Mouse (Mus musculus) heart, adult 2 months (tissue): ENCODE data around the gene Fam19a3. TPM values are rescaled to one million over a fixed set of nuclear protein-coding genes. Genes with fewer than 3 reads are reported as not detected.

Experiments used
- DNase-seq, 2 experiments: peaks; one replicate each; pipeline ENCODE4 v3.0.0; 2021
- H3K27ac ChIP-seq: fragments of 200-600 bp; 2 replicates; pipeline ENCODE4 v1.8.1; 2022
- H3K27me3 ChIP-seq: fragments of 200-500 bp; 2 replicates; pipeline ENCODE4 v1.6.1; 2012; ENCODE audit warnings: mild to moderate bottlenecking, low read length, inconsistent platforms, mixed read lengths; ENCODE audit not compliant: control insufficient read depth, insufficient read depth
- H3K36me3 ChIP-seq: fragments of 200-500 bp; 2 replicates; pipeline ENCODE4 v1.6.1; 2012; ENCODE audit warnings: low read length, inconsistent platforms; ENCODE audit not compliant: control insufficient read depth, insufficient read depth
- H3K4me1 ChIP-seq: fragments of 200-500 bp; 2 replicates; pipeline ENCODE4 v1.6.1; 2011; ENCODE audit warnings: low read length; ENCODE audit not compliant: control insufficient read depth, insufficient read depth
- H3K4me3 ChIP-seq: fragments of 200-600 bp; 2 replicates; pipeline ENCODE4 v1.8.1; 2022
- H3K79me2 ChIP-seq: fragments of 200-500 bp; replicated peaks from 2 replicates; pipeline ENCODE4 v1.6.1; 2012; ENCODE audit warnings: mild to moderate bottlenecking, inconsistent platforms, low read length, moderate library complexity, mixed read lengths; ENCODE audit not compliant: control insufficient read depth, insufficient read depth
- H3K9ac ChIP-seq: fragments of 200-500 bp; 2 replicates; pipeline ENCODE4 v1.6.1; 2012; ENCODE audit warnings: low read depth, mild to moderate bottlenecking, control low read depth, inconsistent platforms, low read length, mixed read lengths
- CTCF ChIP-seq: fragments of 200-600 bp; IDR thresholded peaks from 2 replicates; pipeline ENCODE4 v1.8.1; 2022; ENCODE audit warnings: antibody characterized with exemption, mild to moderate bottlenecking, moderate library complexity
- EP300 ChIP-seq: fragments of 200-500 bp; IDR thresholded peaks from 2 replicates; pipeline ENCODE4 v1.6.1; 2011; ENCODE audit warnings: low read depth, low read length, control low read depth; ENCODE audit not compliant: insufficient read depth
- POLR2A ChIP-seq: fragments of 200-500 bp; IDR thresholded peaks from 2 replicates; pipeline ENCODE4 v1.6.1; 2011; ENCODE audit warnings: mild to moderate bottlenecking, low read depth, low read length, control low read depth; ENCODE audit not compliant: insufficient read depth
- WGBS: fragments of 180-500 bp; shearing (Covaris S2); methylation state at CpG from one replicate; pipeline ENCODE4 v1.1.7; 2018; 5-methylcytosine and 5-hydroxymethylcytosine counted together
- intact Hi-C: fragments of 180-260 bp; cut with DNase I; formaldehyde crosslinking; loops from one replicate; pipeline ENCODE4 v1.15.1; 2025
- polyA plus RNA-seq: library from polyadenylated mRNA; depleted of rRNA; stranded (reverse); fragments of >200 nt; gene quantifications from 2 replicates; pipeline ENCODE4 v1.2.3, GENCODE M21; 2012
- total RNA-seq, 2 experiments: library from RNA; stranded (reverse); gene quantifications; 2 replicates each; pipeline ENCODE4 v1.2.3; 2021

Gene Fam19a3
- total and polyA plus RNA-seq, 3 experiments = 1.2 to 2.4 (median 1.4) TPM

DNA sequence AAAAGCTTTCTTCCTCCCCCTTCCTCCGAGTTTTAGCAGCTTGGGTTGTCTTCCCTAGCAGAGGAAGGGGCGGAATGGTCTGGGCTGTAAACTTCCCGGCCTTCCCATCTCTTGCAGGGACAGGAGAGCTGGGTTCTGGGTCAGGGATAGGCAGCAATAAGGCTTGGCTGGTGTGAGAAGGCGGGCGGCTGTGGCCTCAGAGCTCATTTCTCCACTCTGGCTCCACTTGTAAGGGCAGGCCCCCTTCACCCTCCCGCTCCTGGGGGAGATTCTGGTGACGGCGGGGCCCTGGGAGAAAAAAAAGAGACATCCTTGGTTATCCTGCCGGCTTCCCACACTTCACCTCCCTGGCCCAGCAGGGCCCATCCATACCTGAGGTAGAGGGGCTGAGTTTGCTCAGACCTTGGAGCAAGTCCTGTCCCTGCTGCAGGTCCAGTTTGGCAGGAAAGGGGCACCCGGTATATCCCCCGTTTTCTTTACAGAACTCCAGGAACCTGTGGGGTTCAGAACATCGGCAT lies 13.4 kb upstream of the Fam19a3 start:
- 39% methylated on average over 12 of the region's 12 CpGs for WGBS
- DNase-seq = peak in 1 of 2 experiments; percentile 50
- Histone ChIP-seq H3K9ac (no peak overlapping the region), H3K79me2 (no peaks in the 10 kb centered on the region), H3K36me3 (peaks cover 12% of the 10 kb centered on the region), H3K27ac (peak overlapping the region; percentile 74), H3K27me3 (no peaks in the 10 kb centered on the region), H3K4me3 (no peak overlapping the region), H3K4me1 (peaks cover 29% of the 10 kb centered on the region)
- TF ChIP-seq POLR2A = no peak
- TF ChIP-seq CTCF = no peak
- no peak for TF ChIP-seq EP300
- intact Hi-C loops = loop anchor here (2.0 kb wide), 1 partner anchor 22 kb away; no protein-coding TSS in a partner anchor

DNA sequence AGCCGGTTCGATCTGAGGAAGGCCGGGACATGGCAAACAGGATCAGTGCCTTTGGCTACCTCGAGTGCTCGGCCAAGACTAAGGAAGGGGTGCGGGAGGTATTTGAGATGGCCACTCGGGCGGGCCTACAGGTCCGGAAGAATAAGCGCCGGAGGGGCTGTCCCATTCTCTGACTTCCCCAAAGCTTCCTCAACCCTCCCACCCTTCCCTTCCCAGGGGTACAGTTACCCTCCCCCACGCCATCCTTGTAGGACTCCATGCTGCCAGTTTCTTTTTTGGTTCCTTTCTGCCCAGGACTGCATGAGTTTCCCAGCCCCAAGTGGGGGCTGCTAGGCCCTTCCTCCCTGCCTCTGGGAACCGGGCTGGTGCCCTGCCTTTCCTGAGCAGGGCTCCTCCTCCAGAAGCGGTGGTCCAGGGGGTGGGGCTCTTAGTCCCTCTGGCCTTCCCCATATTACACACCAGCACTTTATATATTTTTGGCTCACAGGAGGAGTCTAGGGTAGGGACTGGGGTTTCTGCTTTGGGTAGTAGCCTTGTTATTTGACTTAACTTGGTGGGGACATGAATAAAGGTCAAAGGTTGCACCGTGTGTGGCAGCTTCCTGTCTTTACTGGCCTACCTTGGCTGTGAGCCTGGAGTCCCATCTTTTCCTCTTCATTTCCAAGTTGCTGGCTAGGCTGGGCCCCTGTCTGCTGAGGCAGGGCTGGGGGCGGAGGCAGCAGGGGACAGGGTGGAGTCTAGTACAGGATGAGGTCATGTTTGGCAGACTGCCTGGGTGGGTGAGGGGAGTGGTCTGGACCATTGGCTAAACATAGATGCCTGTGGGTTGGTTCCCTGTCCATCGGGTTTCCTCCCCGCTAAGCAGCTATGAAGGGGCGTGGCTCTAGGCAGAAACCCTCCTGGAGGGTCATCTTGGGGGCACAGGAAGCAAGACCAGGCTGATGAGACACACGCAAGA lies 12.5 kb upstream of the Fam19a3 start:
- peaks cover 12% of the 10 kb centered on the region for H3K36me3 ChIP-seq
- 28% methylated on average over 20 of the region's 20 CpGs for WGBS
- peak overlapping the region; percentile 21 for H3K9ac ChIP-seq
- TF ChIP-seq EP300 (peak; percentile 60; the same call in 1 of the 2 replicates), CTCF (no peak), POLR2A (no peak)
- peak overlapping the region; percentile 74 for H3K27ac ChIP-seq
- intact Hi-C loops = loop anchor here (2.0 kb wide), 1 partner anchor 23 kb away; no protein-coding TSS in a partner anchor
- H3K4me3 ChIP-seq = no peak overlapping the region
- H3K4me1 ChIP-seq = peaks cover 30% of the 10 kb centered on the region
- H3K79me2 ChIP-seq = no peaks in the 10 kb centered on the region
- no peaks in the 10 kb centered on the region for H3K27me3 ChIP-seq
- DNase-seq = peak; percentile 93 to 95

DNA sequence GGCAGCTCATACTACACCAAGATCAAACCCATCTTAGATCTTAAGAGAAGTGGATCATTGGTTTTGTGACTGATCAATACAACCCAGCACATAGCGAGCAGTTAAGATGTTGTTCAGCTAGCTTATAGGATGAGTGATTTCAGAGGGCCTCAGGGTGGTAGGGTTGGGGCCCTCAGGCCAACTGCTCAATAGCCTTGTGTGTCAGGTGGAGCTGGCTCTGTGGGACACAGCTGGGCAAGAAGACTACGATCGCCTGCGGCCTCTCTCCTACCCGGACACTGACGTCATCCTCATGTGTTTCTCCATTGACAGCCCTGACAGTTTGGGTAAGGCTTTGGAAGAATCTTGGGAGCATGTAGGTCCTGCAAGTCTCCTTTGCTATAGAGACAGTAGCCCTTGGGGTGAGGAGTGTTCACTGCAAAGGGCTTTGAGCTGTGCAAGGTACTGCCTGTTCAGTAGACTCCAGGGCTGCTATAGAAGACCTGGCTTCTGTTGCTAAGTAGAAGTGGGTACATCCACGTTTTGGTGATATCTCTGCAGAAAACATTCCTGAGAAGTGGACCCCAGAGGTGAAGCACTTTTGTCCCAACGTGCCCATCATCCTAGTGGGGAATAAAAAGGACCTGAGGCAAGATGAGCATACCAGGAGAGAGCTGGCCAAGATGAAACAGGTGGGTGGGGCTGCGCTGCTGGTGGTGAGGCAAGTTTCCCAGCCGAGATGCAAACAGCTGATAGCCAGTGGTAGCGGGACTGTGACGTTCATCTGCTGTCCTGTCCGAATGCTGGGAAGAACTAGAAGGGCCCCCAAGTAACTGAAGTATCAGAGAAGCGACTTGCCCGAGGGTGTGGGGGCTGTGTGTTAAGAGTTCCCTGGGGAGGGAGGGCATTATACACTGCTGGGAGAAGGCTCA lies 11.0 kb upstream of the Fam19a3 start:
- DNase-seq = no peak
- Histone ChIP-seq H3K27me3 (no peaks in the 10 kb centered on the region), H3K4me1 (peaks cover 30% of the 10 kb centered on the region), H3K9ac (no peak overlapping the region), H3K79me2 (no peaks in the 10 kb centered on the region), H3K36me3 (peaks cover 12% of the 10 kb centered on the region), H3K4me3 (no peak overlapping the region), H3K27ac (peak overlapping the region; percentile 96)
- 42% methylated on average over 15 of the region's 15 CpGs for WGBS
- intact Hi-C loops = no loop called here
- no peak for TF ChIP-seq EP300
- TF ChIP-seq CTCF = no peak
- TF ChIP-seq POLR2A = no peak

DNA sequence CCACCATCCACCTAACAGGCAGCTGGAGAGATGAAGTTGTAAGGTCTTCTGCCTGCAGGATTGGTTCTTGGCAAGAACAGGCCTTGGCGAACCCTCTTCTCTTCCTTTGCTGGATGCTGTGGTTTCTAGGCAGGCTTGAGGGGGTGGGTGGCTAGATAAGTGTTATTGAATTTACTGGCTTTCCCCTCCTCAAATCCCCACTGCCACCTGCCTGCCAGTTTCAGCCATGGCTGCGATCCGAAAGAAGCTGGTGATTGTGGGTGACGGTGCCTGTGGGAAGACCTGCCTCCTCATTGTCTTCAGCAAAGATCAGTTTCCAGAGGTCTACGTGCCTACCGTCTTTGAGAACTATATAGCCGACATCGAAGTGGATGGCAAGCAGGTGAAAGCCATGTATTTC lies 10.0 kb upstream of the Fam19a3 start:
- WGBS = 69% methylated on average over 8 of the region's 8 CpGs

DNA sequence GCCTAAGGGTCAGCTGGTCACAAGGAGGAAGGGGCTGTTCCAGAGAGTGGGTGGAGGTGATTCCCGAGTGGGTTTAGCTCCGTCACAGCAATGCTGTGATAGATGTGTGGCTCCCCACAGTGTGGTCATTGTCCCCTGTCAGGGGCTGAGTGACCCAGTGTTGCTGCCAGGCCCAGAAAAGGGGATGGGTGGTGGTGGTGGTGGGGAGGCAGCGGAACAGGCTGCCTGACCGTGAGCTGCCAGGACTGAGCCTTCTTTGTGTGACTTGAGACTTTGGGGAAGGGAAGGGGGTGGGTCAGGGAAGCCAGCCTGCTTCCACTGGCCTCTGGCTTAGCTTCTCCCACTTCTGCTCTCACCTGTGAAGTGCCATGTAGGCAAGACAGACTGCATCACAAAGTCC lies 9.4 kb upstream of the Fam19a3 start:
- peak overlapping the region; percentile 80 for H3K9ac ChIP-seq

More for the DNA sequence above, 10.0 kb upstream of the Fam19a3 start:
- no peak overlapping the region for H3K9ac ChIP-seq
- peaks cover 30% of the 10 kb centered on the region for H3K4me1 ChIP-seq
- no peak for DNase-seq
- H3K27ac ChIP-seq = peak overlapping the region; percentile 96
- no peaks in the 10 kb centered on the region for H3K27me3 ChIP-seq
- no peak overlapping the region for H3K4me3 ChIP-seq
- TF ChIP-seq POLR2A = no peak
- no peak for TF ChIP-seq CTCF
- no peak for TF ChIP-seq EP300
- H3K36me3 ChIP-seq = peaks cover 12% of the 10 kb centered on the region
- intact Hi-C loops = no loop called here
- no peaks in the 10 kb centered on the region for H3K79me2 ChIP-seq

More for the DNA sequence above, 9.4 kb upstream of the Fam19a3 start:
- intact Hi-C loops = no loop called here
- TF ChIP-seq POLR2A = no peak
- no peak for TF ChIP-seq EP300
- TF ChIP-seq CTCF = no peak
- DNase-seq = no peak
- Histone ChIP-seq H3K36me3 (peaks cover 12% of the 10 kb centered on the region), H3K79me2 (no peaks in the 10 kb centered on the region), H3K27me3 (no peaks in the 10 kb centered on the region), H3K4me3 (peak overlapping the region; percentile 79), H3K4me1 (peaks cover 30% of the 10 kb centered on the region), H3K27ac (peak overlapping the region; percentile 96)
- 25% methylated on average over 4 of the region's 4 CpGs for WGBS
